Mouse (Mus musculus) olfactory bulb, adult 2 months (tissue): ENCODE data around the gene Spag16. TPM values are rescaled to one million over a fixed set of nuclear protein-coding genes. Genes with fewer than 3 reads are reported as not detected.

Experiments
- H3K27ac ChIP-seq: fragments of 200-500 bp; 2 replicates; pipeline ENCODE4 v1.5.1; 2012; ENCODE audit warnings: low read depth, low read length; ENCODE audit not compliant: insufficient read depth
- H3K4me1 ChIP-seq: fragments of 200-500 bp; 2 replicates; pipeline ENCODE4 v1.6.1; 2012; ENCODE audit warnings: low read length; ENCODE audit not compliant: control insufficient read depth, insufficient read depth
- H3K4me3 ChIP-seq: fragments of 200-500 bp; 2 replicates; pipeline ENCODE4 v1.5.1; 2012; ENCODE audit warnings: mild to moderate bottlenecking, low read depth, low read length, moderate library complexity; ENCODE audit not compliant: insufficient read depth
- CTCF ChIP-seq: fragments of 200-500 bp; IDR thresholded peaks from 2 replicates; pipeline ENCODE4 v1.5.1; 2012; ENCODE audit warnings: low read depth, mild to moderate bottlenecking, low read length, moderate library complexity; ENCODE audit not compliant: insufficient read depth
- POLR2A ChIP-seq: fragments of 200-500 bp; IDR thresholded peaks from 2 replicates; pipeline ENCODE4 v1.6.1; 2012; ENCODE audit warnings: mild to moderate bottlenecking, low read depth, low read length, moderate library complexity; ENCODE audit not compliant: insufficient read depth
- WGBS: fragments of 180-500 bp; shearing (Covaris S2); methylation state at CpG from one replicate; pipeline ENCODE4 v1.1.7; 2018; 5-methylcytosine and 5-hydroxymethylcytosine counted together
- polyA plus RNA-seq: library from polyadenylated mRNA; stranded (reverse); fragments of >200 nt; gene quantifications from 2 replicates; pipeline ENCODE4 v1.2.4, GENCODE M21; 2012; ENCODE audit warnings: low replicate concordance; ENCODE audit not compliant: missing spikeins, insufficient read depth, insufficient read length

Gene Spag16
- polyA plus RNA-seq, 1 experiment: not detected

DNA sequence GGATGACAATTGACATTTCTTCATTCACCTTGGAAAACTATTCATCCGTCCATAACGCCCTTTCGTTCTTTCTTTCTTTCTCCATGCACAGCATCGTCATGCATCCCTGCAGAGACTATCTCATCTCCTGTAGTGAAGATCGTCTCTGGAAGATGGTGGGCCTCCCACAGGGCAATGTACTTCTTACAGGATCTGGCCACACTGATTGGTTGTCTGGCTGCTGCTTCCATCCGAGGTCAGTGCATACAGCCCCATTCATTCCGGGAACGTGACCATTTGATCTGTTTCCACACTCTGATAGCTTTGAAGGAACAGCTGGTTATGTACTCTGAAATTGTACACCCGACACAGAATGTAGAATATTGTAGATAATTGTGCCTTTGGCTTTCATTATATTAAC lies 438.0 kb downstream of the Spag16 start:
- WGBS: 65% methylated on average over 9 of the region's 9 CpGs
- Histone ChIP-seq H3K27ac (no peak overlapping the region), H3K4me1 (no peaks in the 10 kb centered on the region), H3K4me3 (no peak overlapping the region)
- TF ChIP-seq CTCF: no peak

DNA sequence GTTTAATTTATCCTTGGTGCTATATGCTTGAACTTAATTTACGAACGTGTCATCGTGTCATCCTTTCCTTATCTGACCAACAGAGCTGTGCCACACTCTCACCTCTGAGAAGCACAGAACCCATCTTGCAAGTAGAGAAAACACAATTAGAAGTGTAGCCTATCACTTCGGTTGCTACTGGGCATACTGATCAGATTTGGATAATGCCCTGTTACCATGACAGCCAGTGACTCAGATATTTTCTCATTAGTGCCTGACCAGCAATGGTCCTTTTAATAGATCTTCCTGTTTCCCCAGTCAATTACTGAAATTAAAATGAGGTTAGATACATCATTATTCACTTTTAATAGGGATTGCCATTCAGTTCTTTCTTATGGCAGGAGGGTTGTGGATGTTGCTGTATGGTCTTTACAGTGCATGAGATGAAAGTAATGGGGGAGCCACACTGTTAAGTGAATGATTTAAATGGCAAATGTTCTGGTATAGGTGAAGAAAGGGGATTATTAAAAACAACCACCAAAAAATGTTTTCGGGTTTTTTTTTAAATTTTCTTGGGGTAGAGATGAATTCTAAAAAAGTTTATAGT lies 439.2 kb downstream of the Spag16 start:
- TF ChIP-seq CTCF: no peak
- no peak for TF ChIP-seq POLR2A
- WGBS: 73% methylated on average over 5 of the region's 5 CpGs
- H3K4me1 ChIP-seq: no peaks in the 10 kb centered on the region
- no peak overlapping the region for H3K27ac ChIP-seq
- no peak overlapping the region for H3K4me3 ChIP-seq

DNA sequence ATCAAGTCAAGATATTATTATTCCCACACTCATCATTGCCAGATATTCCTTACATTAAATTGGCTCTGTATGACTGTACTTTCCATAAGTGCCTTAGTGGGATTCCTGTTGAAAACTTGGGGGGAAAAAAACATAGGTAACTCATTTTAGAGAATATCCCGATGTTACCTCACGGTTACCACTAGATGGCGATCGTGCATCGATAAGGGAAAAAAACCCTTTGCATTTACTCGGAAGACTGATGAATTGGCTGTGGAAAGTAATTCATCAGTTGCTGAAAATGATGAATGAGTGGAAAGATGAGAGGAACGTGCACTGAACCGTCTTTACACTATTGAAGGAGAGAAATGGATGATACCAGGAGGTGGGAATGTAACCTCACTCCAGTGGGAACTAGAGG lies 443.4 kb downstream of the Spag16 start:
- Histone ChIP-seq H3K27ac (no peak overlapping the region), H3K4me3 (no peak overlapping the region), H3K4me1 (no peaks in the 10 kb centered on the region)
- TF ChIP-seq CTCF (no peak), POLR2A (no peak)
- 18% methylated on average over 8 of the region's 8 CpGs for WGBS

DNA sequence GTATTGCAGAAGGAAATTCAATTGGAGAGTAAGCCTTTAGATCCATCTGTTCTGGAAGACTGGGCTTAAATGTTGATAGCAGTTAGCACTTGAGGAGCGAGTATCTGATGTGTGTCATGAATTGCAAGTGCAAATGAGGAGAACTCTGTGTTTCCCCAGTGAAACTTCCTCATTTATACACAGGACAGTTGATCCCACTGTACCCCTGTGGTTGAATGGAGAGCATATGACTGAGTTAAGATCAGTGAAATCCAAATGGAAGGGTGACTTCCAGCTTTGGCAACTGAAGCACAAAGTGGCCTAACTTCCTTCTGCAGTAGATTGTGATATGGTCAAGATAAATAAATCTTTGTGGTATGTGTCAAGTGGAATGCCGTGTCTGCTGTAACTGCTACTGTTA lies 446.0 kb downstream of the Spag16 start:
- WGBS: 88% methylated on average over 2 of the region's 2 CpGs
- no peaks in the 10 kb centered on the region for H3K4me1 ChIP-seq
- H3K4me3 ChIP-seq: no peak overlapping the region
- no peak overlapping the region for H3K27ac ChIP-seq
- TF ChIP-seq CTCF (no peak), POLR2A (no peak)

DNA sequence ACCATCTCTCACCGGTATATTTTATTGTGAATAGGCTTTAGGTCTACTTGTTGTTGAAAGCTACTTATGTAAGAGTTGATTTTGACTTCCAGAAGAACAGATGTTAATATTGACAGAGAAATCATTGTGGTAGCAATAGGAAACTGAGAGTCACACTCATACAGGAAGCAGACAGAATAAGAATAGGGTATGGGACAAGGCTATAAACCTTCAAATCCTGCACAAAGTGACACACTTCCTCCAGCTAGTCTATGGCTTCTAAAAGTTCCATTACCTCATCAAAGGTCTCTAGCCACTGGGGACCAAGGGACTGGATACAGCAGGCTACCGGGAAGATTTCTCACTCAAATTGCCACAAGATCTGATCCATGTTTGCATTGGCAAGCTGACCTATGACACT lies 452.5 kb downstream of the Spag16 start:
- H3K4me3 ChIP-seq: no peak overlapping the region
- no peak for TF ChIP-seq POLR2A
- TF ChIP-seq CTCF: no peak
- no peaks in the 10 kb centered on the region for H3K4me1 ChIP-seq
- no peak overlapping the region for H3K27ac ChIP-seq
- 86% methylated on average over 2 of the region's 2 CpGs for WGBS

DNA sequence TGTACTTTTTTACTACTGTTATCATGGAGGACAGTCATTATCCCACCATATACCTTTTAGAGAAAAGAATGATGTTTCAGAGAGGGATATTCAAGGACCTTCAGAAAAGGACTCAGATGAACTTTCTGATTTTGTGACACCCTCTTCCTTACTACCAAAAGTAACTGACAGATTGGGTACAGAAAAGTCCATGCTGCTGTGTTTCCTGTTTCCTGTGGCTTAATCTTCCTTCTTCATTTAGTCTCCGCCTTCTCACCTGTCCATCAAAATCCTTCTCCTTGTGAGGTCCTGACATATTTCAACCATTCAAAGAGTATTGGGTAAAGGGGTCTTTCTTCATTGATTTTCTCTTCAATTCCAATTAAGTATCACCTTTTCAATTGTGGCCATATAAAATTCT lies 456.6 kb downstream of the Spag16 start:
- WGBS: 100% methylated on average over 1 of the region's 1 CpGs
- Histone ChIP-seq H3K4me3 (no peak overlapping the region), H3K4me1 (no peaks in the 10 kb centered on the region), H3K27ac (no peak overlapping the region)
- TF ChIP-seq POLR2A (no peak), CTCF (no peak)

DNA sequence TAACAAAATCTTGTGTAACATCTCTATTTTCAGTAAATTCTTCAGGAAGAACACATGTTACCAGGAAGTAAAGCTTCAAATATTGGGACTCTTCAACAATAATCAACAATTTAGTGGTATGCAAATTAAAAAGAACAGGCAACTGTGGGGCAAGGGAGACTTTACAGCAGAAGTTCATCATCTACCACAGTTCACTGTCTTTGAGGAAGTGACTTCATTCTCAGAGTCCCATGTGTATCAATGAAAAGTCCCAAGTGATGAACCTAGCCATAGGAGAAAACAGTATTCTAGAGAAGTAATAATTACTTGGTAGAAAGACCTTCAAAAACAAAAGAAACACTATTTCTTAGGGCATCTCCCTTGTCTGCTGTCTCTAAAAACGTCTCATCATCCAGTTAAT lies 457.4 kb downstream of the Spag16 start:
- WGBS: 72% methylated on average over 1 of the region's 1 CpGs
- H3K4me1 ChIP-seq: no peaks in the 10 kb centered on the region
- TF ChIP-seq POLR2A (no peak), CTCF (no peak)
- H3K27ac ChIP-seq: no peak overlapping the region
- H3K4me3 ChIP-seq: no peak overlapping the region

DNA sequence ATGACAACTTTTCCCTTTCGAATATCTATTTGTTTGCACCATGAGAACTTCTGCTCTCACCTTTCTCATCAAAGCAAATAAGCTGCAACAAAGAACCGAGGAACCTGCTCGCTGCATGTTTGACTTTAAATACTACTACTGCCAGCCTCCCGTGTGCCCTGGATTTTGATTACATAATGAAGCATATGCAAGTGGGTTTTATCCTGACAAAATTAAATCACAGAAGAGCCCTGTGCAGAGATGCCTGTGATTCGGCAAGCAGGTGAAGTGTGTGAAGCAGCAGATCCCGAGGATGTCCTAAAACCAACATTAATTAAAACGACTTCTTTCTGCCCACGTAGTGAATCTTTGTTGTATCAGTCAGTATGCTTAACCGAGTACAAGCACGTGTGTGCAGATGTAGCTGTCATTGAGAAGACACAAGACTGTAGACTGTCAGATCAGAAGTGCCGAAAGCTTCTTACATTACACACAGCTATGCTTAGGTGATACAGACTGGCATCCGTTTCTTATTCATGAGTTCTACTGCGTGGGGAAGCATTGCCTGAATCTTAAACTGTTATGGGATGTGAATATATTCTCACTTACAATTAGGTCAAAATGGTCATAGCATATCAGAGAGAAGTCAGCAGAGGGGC lies 489.5 kb downstream of the Spag16 start:
- 81% methylated on average over 13 of the region's 13 CpGs for WGBS
- TF ChIP-seq CTCF (no peak), POLR2A (no peak)
- H3K27ac ChIP-seq: no peak overlapping the region
- H3K4me3 ChIP-seq: no peak overlapping the region
- H3K4me1 ChIP-seq: no peaks in the 10 kb centered on the region

DNA sequence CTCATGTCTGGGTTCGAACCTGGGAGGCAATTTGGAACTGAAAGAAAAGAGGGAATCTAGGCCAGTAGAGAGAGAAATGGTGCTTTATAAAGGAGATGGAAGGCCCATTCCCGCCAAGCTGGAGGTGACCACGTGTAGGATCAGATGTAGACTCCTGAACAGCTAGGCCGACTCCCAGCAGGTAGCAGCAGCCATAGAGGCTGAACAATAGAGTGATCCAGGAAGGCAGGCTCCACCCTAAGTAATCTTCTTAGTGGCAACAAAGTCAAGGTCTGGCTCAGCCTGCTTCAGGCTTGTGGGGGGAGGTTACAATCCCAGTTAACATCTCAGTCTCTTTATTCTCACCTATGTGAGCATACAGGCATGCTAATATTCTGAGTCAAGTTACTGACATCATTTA lies 494.2 kb downstream of the Spag16 start:
- Histone ChIP-seq H3K4me3 (no peak overlapping the region), H3K4me1 (no peaks in the 10 kb centered on the region), H3K27ac (no peak overlapping the region)
- no peak for TF ChIP-seq POLR2A
- no peak for TF ChIP-seq CTCF
- WGBS: 72% methylated on average over 4 of the region's 4 CpGs

DNA sequence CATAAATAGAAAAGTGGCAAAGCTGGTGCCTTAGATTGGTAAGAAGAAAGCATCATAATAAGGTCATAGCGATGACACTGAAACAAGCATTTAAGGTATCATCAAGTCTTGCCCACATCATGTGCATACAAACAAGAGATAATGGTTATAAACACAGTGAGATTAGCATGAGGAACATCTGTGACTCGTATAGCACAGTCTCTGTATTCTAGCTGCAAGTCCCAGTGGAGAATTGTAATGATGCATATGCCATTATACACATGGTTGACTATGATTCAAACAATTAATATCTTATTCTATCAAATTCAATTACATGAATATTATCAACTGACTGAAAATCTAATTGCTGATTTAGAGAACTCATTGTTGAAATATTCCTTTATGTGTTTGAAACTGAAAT lies 519.4 kb downstream of the Spag16 start:
- H3K4me3 ChIP-seq: no peak overlapping the region
- TF ChIP-seq POLR2A: no peak
- TF ChIP-seq CTCF: no peak
- 88% methylated on average over 2 of the region's 2 CpGs for WGBS
- no peaks in the 10 kb centered on the region for H3K4me1 ChIP-seq
- H3K27ac ChIP-seq: no peak overlapping the region
